Mouse (Mus musculus) megakaryocyte, embryonic 14.5 days (primary cell): ENCODE results near the gene Phactr1.

ENCODE experiments used
- FLI1 ChIP-seq: IDR thresholded peaks from 2 replicates; pipeline ENCODE4 v1.6.1; 2012; ENCODE audit warnings: low read length, inconsistent platforms, mixed read lengths
- GATA1 ChIP-seq: IDR thresholded peaks from 3 replicates; pipeline ENCODE4 v1.6.1; 2012; ENCODE audit warnings: mixed read lengths, low read length, inconsistent platforms, borderline replicate concordance

GRCm38 (mm10) chr13:43018863-43019262 lies 338.4 kb downstream of the Phactr1 start:
- TF ChIP-seq FLI1 (no peak), GATA1 (no peak)
